In the genomic region with DNA sequence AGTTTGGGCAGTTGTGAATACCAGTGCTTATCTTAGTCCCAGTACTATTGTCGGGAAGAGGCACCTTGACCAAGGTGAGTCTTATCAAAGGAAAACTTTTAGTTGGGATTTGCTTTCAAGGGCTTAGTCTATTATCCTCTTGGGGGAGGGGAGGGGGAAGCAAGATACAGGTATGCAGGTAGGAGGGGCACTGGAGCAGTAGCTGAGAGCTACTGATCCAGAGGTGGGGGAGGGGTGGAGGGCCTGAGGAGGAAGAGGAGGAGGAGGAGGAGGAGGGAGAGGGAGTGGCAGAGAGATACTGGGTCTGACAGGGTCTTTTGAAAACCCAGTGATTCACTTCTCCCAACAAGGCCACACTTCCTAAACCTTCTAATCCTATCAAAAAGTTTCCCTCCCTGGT, we compare ENCODE assay signal across 21 mouse cellular contexts. TPM values are rescaled to one million over a fixed set of nuclear protein-coding genes. Genes with fewer than 3 reads are reported as not detected.
"Had no signal": no experiment of that assay in that cellular context is flagged by ENCODE, and none has a peak within 500 bp of the region (broad histone marks: within the 10 kb centered on the region; RNA-seq: fewer than 3 reads in every experiment).

No protein-coding gene starts in this region.

- H3K4me3 ChIP-seq: lung, embryonic 15.5 days; megakaryocyte, embryonic 14.5 days; midbrain, embryonic 13.5 days; midbrain, embryonic 15.5 days; neural tube, embryonic 12.5 days; stomach, embryonic 15.5 days had no signal

- H3K4me1 ChIP-seq: lung, embryonic 15.5 days; midbrain, embryonic 13.5 days; midbrain, embryonic 15.5 days; neural tube, embryonic 12.5 days; stomach, embryonic 15.5 days had no signal

- H3K4me2 ChIP-seq: lung, embryonic 15.5 days; midbrain, embryonic 11.5 days; midbrain, embryonic 13.5 days; midbrain, embryonic 15.5 days; neural tube, embryonic 12.5 days; stomach, embryonic 15.5 days had no signal

- DNase-seq: liver, postnatal 0 days; lung, adult 2 months; lung, postnatal 14 days; lung, postnatal 36 days; right cerebral cortex, postnatal 14 days; thymus, adult 2 months; thymus, postnatal 25 days; thymus, postnatal 4 days had no signal

- H3K27ac ChIP-seq: lung, embryonic 15.5 days; macrophage; midbrain, embryonic 13.5 days; midbrain, embryonic 15.5 days; neural tube, embryonic 12.5 days; stomach, embryonic 15.5 days; stomach, postnatal 0 days had no signal

- ATAC-seq: liver, postnatal 0 days; lung, postnatal 0 days; midbrain, embryonic 13.5 days; midbrain, embryonic 15.5 days had no signal

- H3K9ac ChIP-seq: liver, postnatal 0 days; lung, embryonic 15.5 days; midbrain, embryonic 13.5 days; midbrain, embryonic 15.5 days; neural tube, embryonic 12.5 days; stomach, embryonic 15.5 days had no signal

- H3K27me3 ChIP-seq: lung, embryonic 15.5 days; midbrain, embryonic 13.5 days; midbrain, embryonic 15.5 days; neural tube, embryonic 12.5 days; stomach, embryonic 15.5 days had no signal

- H3K9me3 ChIP-seq: stomach, embryonic 15.5 days had no signal

- H3K36me3 ChIP-seq: lung, embryonic 15.5 days; midbrain, embryonic 13.5 days; midbrain, embryonic 15.5 days; neural tube, embryonic 12.5 days; stomach, embryonic 15.5 days had no signal

RNA-seq across cellular contexts. Expression of a gene that starts 9.2 kb away (rescaled TPM):
- total RNA-seq: monocyte, adult 5-6 weeks had no signal
- polyA plus RNA-seq: lung, adult 2 months; spleen, adult 2 months; urinary bladder, adult 2 months had no signal
